Mouse (Mus musculus): ENCODE results near the gene Tinagl1.
A peak's percentile ranks its signal among the peaks of the same experiment; 100 is the strongest.

Tinagl1 gene

GRCm38 (mm10) chr4:130186450-130186849, 11.5 kb upstream of the Tinagl1 start:
- TF ChIP-seq GATA4 (IDR thresholded peaks at IDR 0.05; ENCODE audit: insufficient replicate concordance, low read length) = no peak

- no peak for TF ChIP-seq GATA4 (IDR thresholded peaks at IDR 0.05; ENCODE audit: insufficient replicate concordance, low read length)
Measured at GRCm38 (mm10) chr4:130183879-130184278, 9.0 kb upstream of the Tinagl1 start.

GRCm38 (mm10) chr4:130183023-130183422, 8.1 kb upstream of the Tinagl1 start:
- TF ChIP-seq GATA4 (IDR thresholded peaks at IDR 0.05; ENCODE audit: insufficient replicate concordance, low read length) = no peak

- peak; percentile 91; the same call in 1 of the 2 replicates for TF ChIP-seq GATA4 (IDR thresholded peaks at IDR 0.05; ENCODE audit: insufficient replicate concordance, low read length)
Measured at GRCm38 (mm10) chr4:130181886-130182285, 7.0 kb upstream of the Tinagl1 start.

GRCm38 (mm10) chr4:130180909-130181602, 6.1 kb upstream of the Tinagl1 start:
- TF ChIP-seq GATA4 (IDR thresholded peaks at IDR 0.05; ENCODE audit: insufficient replicate concordance, low read length) = no peak

GRCm38 (mm10) chr4:130179876-130180275, 5.0 kb upstream of the Tinagl1 start:
- no peak for TF ChIP-seq GATA4 (IDR thresholded peaks at IDR 0.05; ENCODE audit: insufficient replicate concordance, low read length)

- no peak for TF ChIP-seq GATA4 (IDR thresholded peaks at IDR 0.05; ENCODE audit: insufficient replicate concordance, low read length)
Measured at GRCm38 (mm10) chr4:130177536-130177935, 2.6 kb upstream of the Tinagl1 start.

- no peak; the same call in 1 of the 2 replicates for TF ChIP-seq GATA4 (IDR thresholded peaks at IDR 0.05; ENCODE audit: insufficient replicate concordance, low read length)
Measured at GRCm38 (mm10) chr4:130177087-130177486, 2.2 kb upstream of the Tinagl1 start.

- no peak for TF ChIP-seq GATA4 (IDR thresholded peaks at IDR 0.05; ENCODE audit: insufficient replicate concordance, low read length)
Measured at GRCm38 (mm10) chr4:130176156-130176720, 1.3 kb upstream of the Tinagl1 start.

- no peak for TF ChIP-seq GATA4 (IDR thresholded peaks at IDR 0.05; ENCODE audit: insufficient replicate concordance, low read length)
Measured at GRCm38 (mm10) chr4:130174335-130175031, 439 bp downstream of the Tinagl1 start.

GRCm38 (mm10) chr4:130173911-130174311, 1.0 kb downstream of the Tinagl1 start:
- no peak for TF ChIP-seq GATA4 (IDR thresholded peaks at IDR 0.05; ENCODE audit: insufficient replicate concordance, low read length)

- TF ChIP-seq GATA4 (IDR thresholded peaks at IDR 0.05; ENCODE audit: insufficient replicate concordance, low read length) = no peak
Measured at GRCm38 (mm10) chr4:130173060-130173822, 1.7 kb downstream of the Tinagl1 start.

- TF ChIP-seq GATA4 (IDR thresholded peaks at IDR 0.05; ENCODE audit: insufficient replicate concordance, low read length) = no peak
Measured at GRCm38 (mm10) chr4:130171951-130172765, 2.8 kb downstream of the Tinagl1 start.

GRCm38 (mm10) chr4:130170362-130170761, 4.6 kb downstream of the Tinagl1 start:
- no peak for TF ChIP-seq GATA4 (IDR thresholded peaks at IDR 0.05; ENCODE audit: insufficient replicate concordance, low read length)

All from liver, adult (tissue).